Mouse (Mus musculus): Measurements from ENCODE around the gene Hist1h3d. TPM values are rescaled to one million over a fixed set of nuclear protein-coding genes. Genes with fewer than 3 reads are reported as not detected.

Gene Hist1h3d
- total and polyA plus RNA-seq, 3 experiments, result 0.94 to 182 (median 13.5) TPM

- no peak for TF ChIP-seq RCOR1 (conservative IDR thresholded peaks at IDR 0.05; ENCODE audit: low read depth, low read length)
- TF ChIP-seq ZNF384 (IDR thresholded peaks at IDR 0.05; ENCODE audit: low read depth, low read length), result no peak
- no peak for TF ChIP-seq UBTF (IDR thresholded peaks at IDR 0.05; ENCODE audit: low read depth, low read length)
- no peak for TF ChIP-seq BHLHE40 (IDR thresholded peaks at IDR 0.05; ENCODE audit: low read depth, low read length)
- TF ChIP-seq EP300 (IDR thresholded peaks at IDR 0.05; ENCODE audit: low read length), result no peak
- no peak for TF ChIP-seq MEF2A (IDR thresholded peaks at IDR 0.05; ENCODE audit: borderline replicate concordance, low read depth, low read length)
- no peak for TF ChIP-seq RAD21 (IDR thresholded peaks at IDR 0.05; ENCODE audit: low read depth, low read length)
- TF ChIP-seq TBP (conservative IDR thresholded peaks at IDR 0.05; ENCODE audit: low read depth, low read length), result no peak
- TF ChIP-seq MAZ (IDR thresholded peaks at IDR 0.05; ENCODE audit: low read depth, low read length), result no peak
- Histone ChIP-seq H3K36me3 (replicated peaks in 1 of 2; ENCODE audit: control insufficient read depth in 1 of 2, insufficient read depth in 1 of 2, low read length in 1 of 2) (peaks cover 0 to 14% of the 10 kb centered on the region in 2 experiments), H3K27ac (ENCODE audit: insufficient read depth, low read depth) (no peak overlapping the region), H3K4me1 (ENCODE audit: control insufficient read depth in 1 of 2, insufficient read depth in 2 of 2) (no peaks in the 10 kb centered on the region), H3K4me2 (ENCODE audit: insufficient read depth, low read depth, poor library complexity, severe bottlenecking) (no peak overlapping the region), H3K9ac (ENCODE audit: insufficient read depth, low read depth) (no peak overlapping the region), H3K79me2 (replicated peaks; ENCODE audit: control insufficient read depth, extremely low read depth, insufficient read depth, poor library complexity, severe bottlenecking) (no peaks in the 10 kb centered on the region), H3K27me3 (replicated peaks) (no peaks in the 10 kb centered on the region), H3K9me3 (replicated peaks; ENCODE audit: low read length) (no peaks in the 10 kb centered on the region), H3K4me3 (replicated peaks in 1 of 3; ENCODE audit: low read depth in 2 of 3, low read length in 2 of 3, poor library complexity in 1 of 3) (no peak overlapping the region)
- DNase-seq (ENCODE audit: extremely low read depth), result no peak
- in situ Hi-C loops (cut with MboI; ENCODE audit: low pct_ligation_motif_present, low pct_unique_long_range_greater_than_20kb, low sequenced_read_pairs) (no loop called here), dilution Hi-C loops (cut with MboI; ENCODE audit: extremely low pct_ligation_motif_present, extremely low pct_unique_long_range_greater_than_20kb, low sequenced_read_pairs) (no loop called here)
Observed at GRCm38 (mm10) chr13:23603182-23603699, 27.7 kb downstream of the Hist1h3d start.

DNA sequence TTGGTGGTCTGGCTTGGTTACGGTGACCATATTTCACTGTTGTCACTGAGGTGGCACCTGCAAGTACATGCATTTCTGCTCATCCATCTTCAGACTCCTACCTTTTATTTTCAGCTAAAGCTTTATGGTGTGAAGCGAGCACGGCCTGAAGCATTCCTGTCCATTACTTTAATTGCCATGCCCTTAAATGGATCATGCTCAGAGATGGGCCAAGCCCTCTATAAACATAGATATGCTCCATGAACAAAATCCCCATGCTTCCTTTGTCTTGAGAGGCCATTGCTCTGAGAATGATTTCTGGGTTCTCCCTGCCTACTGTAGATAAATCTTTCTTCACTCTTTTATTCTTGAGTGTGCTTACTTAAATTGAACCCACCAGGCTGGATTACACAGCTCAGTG, 28.9 kb downstream of the Hist1h3d start:
- Histone ChIP-seq H3K4me2 (ENCODE audit: insufficient read depth, low read depth, poor library complexity, severe bottlenecking) (no peak overlapping the region), H3K9ac (ENCODE audit: insufficient read depth, low read depth) (no peak overlapping the region), H3K4me3 (replicated peaks in 1 of 3; ENCODE audit: low read depth in 2 of 3, low read length in 2 of 3, poor library complexity in 1 of 3) (no peak overlapping the region), H3K4me1 (ENCODE audit: control insufficient read depth in 1 of 2, insufficient read depth in 2 of 2) (no peaks in the 10 kb centered on the region), H3K79me2 (replicated peaks; ENCODE audit: control insufficient read depth, extremely low read depth, insufficient read depth, poor library complexity, severe bottlenecking) (no peaks in the 10 kb centered on the region), H3K27ac (ENCODE audit: insufficient read depth, low read depth) (no peak overlapping the region), H3K9me3 (replicated peaks; ENCODE audit: low read length) (no peaks in the 10 kb centered on the region), H3K36me3 (replicated peaks in 1 of 2; ENCODE audit: control insufficient read depth in 1 of 2, insufficient read depth in 1 of 2, low read length in 1 of 2) (peaks cover 0 to 17% of the 10 kb centered on the region in 2 experiments), H3K27me3 (replicated peaks) (no peaks in the 10 kb centered on the region)
- in situ Hi-C loops (cut with MboI; ENCODE audit: low pct_ligation_motif_present, low pct_unique_long_range_greater_than_20kb, low sequenced_read_pairs) (no loop called here), dilution Hi-C loops (cut with MboI; ENCODE audit: extremely low pct_ligation_motif_present, extremely low pct_unique_long_range_greater_than_20kb, low sequenced_read_pairs) (no loop called here)
- TF ChIP-seq KAT2A (IDR thresholded peaks at IDR 0.05; ENCODE audit: insufficient replicate concordance, low read length) (no peak), JUND (conservative IDR thresholded peaks at IDR 0.05; ENCODE audit: low read depth, low read length) (no peak), MYC (IDR thresholded peaks at IDR 0.05; ENCODE audit: low read depth, low read length) (no peak), ELF1 (IDR thresholded peaks at IDR 0.05; ENCODE audit: low read depth, low read length) (no peak), NRF1 (IDR thresholded peaks at IDR 0.05; ENCODE audit: low read depth, low read length) (no peak), UBTF (IDR thresholded peaks at IDR 0.05; ENCODE audit: low read depth, low read length) (no peak), CHD2 (IDR thresholded peaks at IDR 0.05; ENCODE audit: low read length) (no peak), POLR2AphosphoS2 (IDR thresholded peaks at IDR 0.05; ENCODE audit: low read depth, low read length) (no peak), CTCF (conservative IDR thresholded peaks at IDR 0.05 in 1 of 2, IDR thresholded peaks at IDR 0.05 in 1 of 2; ENCODE audit: low read depth in 2 of 2, low read length in 2 of 2) (no peak), EP300 (IDR thresholded peaks at IDR 0.05; ENCODE audit: low read length) (no peak), PAX5 (IDR thresholded peaks at IDR 0.05; ENCODE audit: low read length) (no peak)
- no peak for DNase-seq (ENCODE audit: extremely low read depth)

Data from CH12.LX (cell line).